Mouse (Mus musculus) layer of hippocampus, postnatal 10 days (tissue): ENCODE measurements around the gene Gm20388. TPM values are rescaled to one million over a fixed set of nuclear protein-coding genes. Genes with fewer than 3 reads are reported as not detected.

ENCODE experiments used
- DNase-seq, 2 experiments: peaks; one replicate each; pipeline ENCODE4 v3.0.0; 2021; ENCODE audit warnings: low spot score in 2 of 2
- total RNA-seq, 2 experiments: library from RNA; stranded (reverse); gene quantifications; 2 replicates each; pipeline ENCODE4 v1.2.3; 2021

The Gm20388 gene
- total RNA-seq, 2 experiments from 2014 or later, result not detected

- DNase-seq, result no peak
Measured at GRCm38 (mm10) chr8:122135494-122135893, 2224.9 kb downstream of the Gm20388 start.

DNA sequence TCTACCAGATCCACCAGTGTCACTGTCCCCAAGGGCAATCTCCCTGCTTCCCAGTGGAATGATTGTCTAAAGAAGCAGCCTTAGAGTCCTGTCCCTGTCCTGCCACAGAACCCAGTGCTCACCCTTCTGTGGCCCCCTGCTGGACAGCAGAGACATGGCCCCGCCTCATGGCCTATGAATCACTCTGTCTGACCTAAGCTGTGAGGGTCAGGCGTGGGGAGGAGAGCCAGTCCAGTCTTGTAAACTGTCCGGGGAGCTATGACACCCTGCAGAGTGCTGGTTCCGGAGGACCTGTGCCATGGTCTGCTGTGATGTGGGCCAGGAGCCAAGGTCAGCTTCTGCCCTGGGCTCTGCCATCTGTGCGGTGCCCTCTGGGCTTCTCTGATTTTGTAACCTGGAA, 2229.1 kb downstream of the Gm20388 start:
- peak; percentile 42 to 53 for DNase-seq

DNA sequence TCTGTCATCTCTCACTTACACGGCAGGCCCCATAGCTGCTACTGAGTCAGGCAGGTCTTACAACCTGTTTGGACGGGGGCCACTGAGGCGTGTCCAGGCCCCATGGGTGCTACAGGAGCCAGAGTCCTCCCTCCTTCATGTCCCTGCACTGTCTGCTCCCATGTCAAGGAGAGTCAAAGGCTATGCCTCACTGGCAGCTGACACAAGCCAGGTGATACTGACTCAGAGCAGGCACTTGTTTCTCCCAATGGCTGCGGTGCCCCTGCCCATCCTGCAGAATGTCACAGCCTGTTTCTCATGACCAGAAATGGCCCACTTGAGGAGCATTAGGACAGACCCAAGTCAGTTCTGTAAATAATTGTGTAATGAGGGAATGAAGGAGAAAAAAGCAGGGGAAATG, 2229.8 kb downstream of the Gm20388 start:
- DNase-seq, result no peak

- no peak for DNase-seq
Measured at GRCm38 (mm10) chr8:122142428-122142827, 2231.8 kb downstream of the Gm20388 start.

DNA sequence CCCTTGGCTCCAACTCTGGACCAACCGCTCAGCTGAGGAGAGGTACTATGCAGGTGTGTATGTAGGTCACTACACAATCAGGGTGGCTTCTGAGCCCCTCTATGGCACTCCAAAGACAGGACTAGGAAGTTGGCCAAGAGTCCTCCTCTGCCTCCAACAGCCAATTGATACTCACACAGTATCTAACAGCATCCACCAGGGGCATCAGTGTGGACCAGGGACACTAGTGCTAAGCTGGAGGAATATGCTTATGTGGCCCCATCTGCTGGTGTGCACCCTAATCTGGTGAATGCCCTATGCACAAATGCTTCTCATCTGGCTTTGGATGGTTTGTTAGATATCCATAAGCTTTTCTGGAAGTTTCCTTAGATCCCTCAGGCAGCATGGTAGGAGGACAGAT, 2232.6 kb downstream of the Gm20388 start:
- DNase-seq, result no peak

- no peak for DNase-seq
Measured at GRCm38 (mm10) chr8:122144729-122145311, 2234.2 kb downstream of the Gm20388 start.

- no peak for DNase-seq
Measured at GRCm38 (mm10) chr8:122149045-122149444, 2238.4 kb downstream of the Gm20388 start.

DNA sequence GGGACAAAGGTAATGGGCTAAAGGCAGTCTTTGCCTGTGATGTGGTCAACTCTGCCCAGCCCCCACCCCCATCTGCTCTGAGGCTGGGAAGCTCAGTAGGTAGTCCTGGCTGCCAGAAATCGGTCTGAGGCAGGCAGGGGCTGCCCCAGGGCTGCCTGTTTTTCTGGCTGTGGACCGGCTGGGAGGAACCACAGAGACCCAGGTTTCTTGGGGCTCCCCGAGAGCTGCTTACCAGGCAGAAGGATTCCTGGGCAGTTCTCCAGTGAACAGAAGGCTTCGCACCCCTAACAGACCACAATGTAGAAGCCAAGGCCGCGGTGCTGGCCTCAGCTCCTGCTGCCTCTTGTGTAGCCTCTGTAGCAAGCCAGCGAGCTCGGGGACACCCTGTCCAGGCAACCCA, 2239.0 kb downstream of the Gm20388 start:
- DNase-seq, result peak in 1 of 2 experiments; percentile 25

DNA sequence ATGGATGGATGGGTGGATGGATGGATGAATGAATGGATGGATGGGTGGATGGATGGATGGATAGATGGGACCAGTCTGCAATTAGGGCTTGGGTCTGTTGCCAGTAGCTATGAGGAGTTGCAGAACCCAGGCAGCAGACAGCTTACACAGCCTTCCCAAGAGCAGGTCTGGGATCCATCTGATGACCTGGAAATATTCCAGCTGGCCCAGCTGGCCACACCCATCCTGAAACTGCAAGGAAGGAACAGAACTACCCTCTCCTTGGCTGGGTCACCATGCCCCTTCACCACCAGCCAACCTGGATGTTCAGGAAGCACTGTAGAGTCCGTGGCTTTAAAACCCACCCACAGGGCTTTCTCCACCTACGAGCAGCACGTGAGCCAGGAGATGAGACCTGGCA, 2240.9 kb downstream of the Gm20388 start:
- DNase-seq, result no peak

DNA sequence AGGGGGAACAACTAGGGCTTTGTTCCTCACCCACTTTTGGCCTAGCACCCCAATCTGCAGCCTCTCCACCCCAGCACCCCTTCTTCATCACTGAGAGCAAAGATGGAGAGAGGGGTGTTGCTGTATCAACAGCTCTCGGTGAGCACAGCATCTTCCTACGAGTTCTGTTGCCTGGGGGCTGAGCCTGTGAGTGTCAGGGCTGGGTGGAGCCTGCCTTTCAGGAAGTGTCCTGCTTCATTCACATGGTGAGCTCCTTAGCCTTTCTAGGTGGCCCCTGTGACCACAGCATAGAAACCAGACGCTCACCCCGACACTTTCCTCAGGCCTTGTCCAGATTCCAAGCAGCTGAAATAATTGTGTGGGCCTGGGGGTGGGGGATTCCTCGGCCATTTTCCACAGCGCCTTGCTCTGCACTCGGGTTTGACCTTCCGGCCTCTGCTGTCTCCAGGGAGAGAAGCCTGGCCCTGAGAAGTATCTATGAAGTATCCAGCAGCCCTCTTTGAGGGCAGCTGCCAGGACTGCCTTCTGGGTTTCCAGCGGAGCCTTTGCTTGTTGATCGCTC, 2244.5 kb downstream of the Gm20388 start:
- DNase-seq, result no peak

DNA sequence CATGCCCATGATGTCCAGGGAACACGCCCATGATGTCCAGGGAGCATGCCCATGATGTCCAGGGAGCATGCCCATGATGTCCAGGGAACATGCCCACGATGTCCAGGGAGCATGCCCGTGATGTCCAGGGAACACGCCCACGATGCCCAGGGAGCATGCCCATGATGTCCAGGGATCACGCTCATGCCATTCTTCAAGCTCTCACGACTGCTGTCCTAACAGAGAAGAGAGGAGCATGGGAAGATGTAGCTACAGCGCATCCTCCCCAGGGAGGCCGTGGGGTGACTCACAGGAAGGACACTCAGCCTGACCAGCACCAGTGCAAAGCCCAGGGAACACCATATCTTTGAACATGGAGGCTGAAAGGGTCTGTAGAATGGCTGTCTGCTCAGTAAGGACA, 2245.3 kb downstream of the Gm20388 start:
- DNase-seq, result no peak

DNA sequence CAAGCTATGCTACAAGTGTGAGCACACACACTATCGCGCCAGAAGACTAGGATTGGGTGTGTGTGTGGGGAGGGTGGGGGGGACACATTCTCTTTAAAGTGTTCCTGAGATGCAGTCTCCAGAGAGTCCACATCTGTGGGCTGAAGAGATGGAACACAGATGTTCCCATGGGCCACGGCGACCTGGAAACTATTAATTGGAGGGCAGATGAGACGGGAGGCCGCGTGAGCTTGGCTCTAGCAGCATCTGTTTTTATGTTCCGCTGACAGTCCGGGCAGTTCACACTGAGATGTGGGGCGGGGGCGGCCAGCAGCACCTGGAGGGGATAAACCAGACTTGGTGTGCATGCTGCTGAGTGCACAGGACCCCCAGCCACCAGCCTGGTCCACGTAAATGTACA, 2247.0 kb downstream of the Gm20388 start:
- no peak for DNase-seq

DNA sequence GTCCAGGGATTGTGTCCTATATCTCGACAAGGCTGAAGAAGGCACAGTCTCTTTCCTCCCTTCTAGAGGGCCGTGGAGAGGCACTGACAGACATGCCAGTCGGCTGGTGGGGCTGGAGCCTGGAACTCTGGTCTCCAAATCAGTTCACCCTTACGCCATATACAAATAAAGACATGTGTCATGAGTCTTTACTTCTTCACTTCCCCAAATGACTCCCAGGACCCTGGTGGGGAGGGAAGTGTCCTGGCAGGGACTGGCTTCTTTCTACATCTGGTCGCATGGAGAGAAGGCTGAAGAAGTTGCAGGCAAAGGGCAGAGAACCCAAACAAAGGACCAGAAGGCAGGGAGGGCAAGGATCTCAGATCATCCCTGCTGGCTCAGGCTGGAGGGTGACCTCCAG, 2249.5 kb downstream of the Gm20388 start:
- no peak for DNase-seq

DNA sequence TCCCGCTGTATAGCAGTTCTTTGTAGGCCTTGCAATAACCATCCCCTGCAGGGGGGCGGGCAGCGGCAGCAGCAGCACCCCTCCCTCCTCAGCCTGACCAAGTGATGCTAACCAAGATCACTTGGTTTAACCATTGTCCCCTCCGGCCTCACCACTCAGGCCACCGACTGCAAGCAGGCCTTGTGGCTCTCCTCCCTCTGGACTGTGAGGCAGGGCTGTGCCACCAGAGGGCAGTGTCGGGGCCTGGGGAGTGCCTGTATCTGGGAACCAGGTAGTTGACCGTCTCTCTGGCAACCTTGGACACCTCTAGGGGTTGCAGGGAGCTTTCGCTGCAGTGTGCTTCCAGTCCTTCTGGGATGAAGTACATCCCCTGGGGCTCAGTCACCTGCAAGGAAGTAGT, 2252.4 kb downstream of the Gm20388 start:
- peak; percentile 81 to 86 for DNase-seq

DNA sequence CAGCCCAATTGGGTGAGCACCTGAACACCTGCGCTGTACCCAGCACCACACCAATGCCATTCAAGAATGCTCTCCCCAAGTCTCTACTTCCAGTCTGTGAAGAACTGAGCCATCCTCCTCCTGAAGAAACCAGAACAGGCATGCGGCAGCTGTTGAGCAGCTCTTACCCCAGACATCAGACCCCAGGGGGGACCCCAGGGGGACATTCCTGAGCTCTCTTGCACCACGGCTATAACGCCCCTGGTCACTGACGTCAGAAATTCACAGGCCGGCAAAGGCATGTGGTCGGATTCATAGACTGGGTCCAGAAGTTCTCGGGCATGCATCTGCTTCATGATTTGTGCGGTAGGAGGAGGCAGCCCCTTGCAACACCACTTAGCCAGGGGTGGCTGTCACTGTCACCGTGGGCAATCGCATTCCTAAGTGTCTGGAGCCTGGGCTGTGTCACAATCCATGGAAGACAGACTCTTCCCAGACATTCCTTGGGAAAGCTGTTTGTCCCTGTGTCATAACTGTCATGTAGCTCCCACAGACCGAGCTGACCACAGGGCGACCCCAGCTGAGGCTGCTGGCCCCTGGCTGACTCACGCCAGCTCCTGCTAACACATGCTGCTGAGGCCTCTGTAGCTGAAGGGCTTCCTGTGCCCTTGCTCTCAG, 2256.7 kb downstream of the Gm20388 start:
- no peak for DNase-seq

GRCm38 (mm10) chr8:122169446-122169845, 2258.8 kb downstream of the Gm20388 start:
- DNase-seq, result no peak

GRCm38 (mm10) chr8:122171823-122172222, 2261.2 kb downstream of the Gm20388 start:
- DNase-seq, result no peak

- no peak for DNase-seq
Measured at GRCm38 (mm10) chr8:122174133-122174930, 2263.7 kb downstream of the Gm20388 start.

GRCm38 (mm10) chr8:122178392-122178890, 2267.8 kb downstream of the Gm20388 start:
- DNase-seq, result no peak

DNA sequence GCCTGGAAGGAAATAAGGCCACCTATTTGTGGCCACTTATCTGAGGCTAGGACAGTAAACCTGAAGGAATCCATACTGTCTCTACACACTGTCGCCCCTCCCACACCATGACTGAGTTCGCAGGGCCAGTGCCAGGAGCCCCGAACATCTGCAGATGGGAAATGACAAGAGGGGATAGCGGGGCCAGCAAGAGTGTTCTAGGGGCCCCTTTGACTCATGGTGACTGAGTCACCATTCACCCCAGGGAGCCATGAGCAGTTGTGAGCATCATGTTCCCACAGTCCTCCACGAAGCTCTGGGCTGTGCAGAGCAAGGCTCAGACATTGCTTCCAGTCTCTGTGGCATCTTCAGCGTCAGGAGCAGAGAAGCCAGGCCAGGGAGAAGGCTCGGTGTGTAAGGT, 2268.7 kb downstream of the Gm20388 start:
- DNase-seq, result no peak

GRCm38 (mm10) chr8:122180116-122180515, 2269.5 kb downstream of the Gm20388 start:
- no peak for DNase-seq

DNA sequence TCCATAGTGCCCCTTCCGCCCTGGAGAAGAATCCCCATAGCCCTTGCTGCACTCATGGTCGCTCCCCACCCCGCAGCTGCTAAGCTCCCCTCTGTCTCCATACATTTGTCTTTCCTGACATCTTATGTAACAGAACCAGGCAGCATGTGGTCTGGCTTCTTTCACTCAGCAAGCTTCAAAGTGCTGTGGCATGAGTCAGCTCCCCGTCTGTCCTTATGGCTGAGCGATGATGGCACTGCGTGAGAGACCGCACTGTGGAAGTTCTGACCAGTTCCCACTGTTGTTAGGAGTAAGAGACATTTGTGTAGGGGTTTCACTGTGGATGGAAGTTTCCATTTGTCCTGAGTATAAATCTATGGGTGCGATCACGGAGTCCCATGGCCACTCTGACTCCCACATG, 2270.8 kb downstream of the Gm20388 start:
- DNase-seq, result no peak
